Mouse (Mus musculus) liver, postnatal 0 days (tissue): ENCODE measurements at regions not wholly inside any gene's neighbourhood (a gene's known extent, or its start where the extent isn't known, plus 50 kb on each side); places are given as distances from the start of the nearest gene placed in this dataset.

Experiments used
- ATAC-seq: fragments of 200-750 bp; cut with Nextera tagmentation; 2 replicates; pipeline ENCODE4 v1.8.0; 2017; ENCODE audit warnings: mild to moderate bottlenecking, moderate library complexity
- DNase-seq: peaks from one replicate; pipeline ENCODE4 v3.0.0-alpha.2; 2016
- H3K27ac ChIP-seq: fragments of 300-500 bp; sonication (generic); 2 replicates; pipeline ENCODE4 v1.5.1; 2014; ENCODE audit warnings: antibody characterized with exemption, moderate library complexity, mild to moderate bottlenecking, low read depth
- H3K27me3 ChIP-seq: fragments of 300-500 bp; sonication (generic); 2 replicates; pipeline ENCODE4 v1.6.1; 2014; ENCODE audit warnings: low read length, control low read depth, mixed read lengths; ENCODE audit not compliant: insufficient read depth
- H3K36me3 ChIP-seq: fragments of 300-500 bp; sonication (generic); replicated peaks from 2 replicates; pipeline ENCODE4 v1.6.1; 2014; ENCODE audit warnings: mild to moderate bottlenecking, control low read depth, low read length, moderate library complexity, mixed read lengths; ENCODE audit not compliant: insufficient read depth
- H3K4me1 ChIP-seq: fragments of 300-500 bp; sonication (generic); 2 replicates; pipeline ENCODE4 v1.6.1; 2014; ENCODE audit warnings: antibody characterized with exemption, mild to moderate bottlenecking, control low read depth; ENCODE audit not compliant: insufficient read depth
- H3K4me2 ChIP-seq: fragments of 300-500 bp; sonication (generic); 2 replicates; pipeline ENCODE4 v1.6.1; 2014; ENCODE audit warnings: low read depth, mild to moderate bottlenecking, low read length, moderate library complexity, mixed read lengths
- H3K4me3 ChIP-seq: fragments of 300-500 bp; sonication (generic); 2 replicates; pipeline ENCODE4 v1.5.1; 2014; ENCODE audit warnings: low read depth, low read length
- H3K9ac ChIP-seq: fragments of 300-500 bp; sonication (generic); replicated peaks from 2 replicates; pipeline ENCODE4 v1.6.1; 2014; ENCODE audit warnings: mild to moderate bottlenecking, moderate library complexity
- H3K9me3 ChIP-seq: fragments of 300-500 bp; sonication (generic); 2 replicates; pipeline ENCODE4 v1.6.1; 2016; ENCODE audit warnings: mild to moderate bottlenecking, control low read depth, low read length, mixed read lengths
- CTCF ChIP-seq: sonication (generic); IDR thresholded peaks from 2 replicates; pipeline ENCODE4 v1.5.1; 2016; ENCODE audit warnings: antibody characterized with exemption, low read depth
- EP300 ChIP-seq: IDR thresholded peaks from 2 replicates; pipeline ENCODE4 v1.6.1; 2016; ENCODE audit warnings: antibody characterized with exemption, low read depth, mild to moderate bottlenecking
- WGBS: fragments of 180-500 bp; shearing (Covaris S2); extraction: QIAGEN DNeasy Blood & Tissue Kit; methylation state at CpG from one replicate; pipeline ENCODE4 v1.1.7; 2014; ENCODE audit not compliant: insufficient replicate concordance; 5-methylcytosine and 5-hydroxymethylcytosine counted together

DNA sequence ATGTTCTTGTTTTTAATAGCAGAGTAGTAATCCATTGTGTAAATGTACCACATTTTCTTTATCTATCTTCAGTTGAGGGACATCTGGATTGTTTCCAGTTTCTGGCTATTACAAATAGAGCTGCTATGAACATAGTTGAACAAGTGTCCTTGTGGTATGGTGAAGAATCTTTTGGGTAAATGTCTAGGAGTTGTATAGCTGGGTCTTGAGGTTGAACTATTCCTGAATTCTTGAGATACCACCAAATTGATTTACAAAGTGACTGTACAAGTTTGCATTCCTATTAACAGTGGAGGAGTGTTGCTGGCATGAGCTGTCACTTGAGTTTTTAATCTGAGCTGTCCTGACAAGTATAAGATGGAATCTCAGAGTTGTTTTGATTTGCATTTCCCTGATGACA, 76.0 kb upstream of the Zfp648 start:
- TF ChIP-seq CTCF (no peak), EP300 (no peak)
- H3K9me3 ChIP-seq, result no peaks in the 10 kb centered on the region
- ATAC-seq (no peak), DNase-seq (no peak)
- H3K9ac ChIP-seq, result no peak overlapping the region
- no peaks in the 10 kb centered on the region for H3K36me3 ChIP-seq
- no peaks in the 10 kb centered on the region for H3K27me3 ChIP-seq
- H3K4me1 ChIP-seq, result peaks cover 17% of the 10 kb centered on the region
- H3K27ac ChIP-seq, result no peak overlapping the region
- no peak overlapping the region for H3K4me2 ChIP-seq
- no peak overlapping the region for H3K4me3 ChIP-seq

DNA sequence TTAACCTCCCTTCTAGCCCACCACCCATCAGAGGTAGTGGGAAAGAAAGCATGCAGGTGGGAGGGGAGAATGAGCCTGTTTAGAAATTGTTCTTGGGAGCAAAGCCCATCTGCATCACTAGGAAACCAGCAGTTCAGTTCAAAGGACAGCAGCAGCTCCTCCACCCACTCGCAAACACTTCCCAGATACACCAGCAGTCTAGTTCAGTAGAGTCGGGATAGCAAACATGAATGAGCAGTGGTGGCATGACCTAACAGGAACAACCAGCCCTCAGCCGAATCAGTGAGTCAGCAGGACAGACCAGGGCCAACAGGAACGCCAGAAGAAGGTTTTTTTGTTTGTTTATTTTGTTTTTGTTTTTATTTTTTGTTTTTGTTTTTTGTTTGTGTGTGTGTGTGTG, 74.5 kb upstream of the Zfp648 start:
- peak; percentile 90 for ATAC-seq
- Histone ChIP-seq H3K4me1 (peaks cover 14% of the 10 kb centered on the region; the same call in 1 of the 2 replicates), H3K27ac (peak overlapping the region; percentile 67; the same call in 1 of the 2 replicates)

DNA sequence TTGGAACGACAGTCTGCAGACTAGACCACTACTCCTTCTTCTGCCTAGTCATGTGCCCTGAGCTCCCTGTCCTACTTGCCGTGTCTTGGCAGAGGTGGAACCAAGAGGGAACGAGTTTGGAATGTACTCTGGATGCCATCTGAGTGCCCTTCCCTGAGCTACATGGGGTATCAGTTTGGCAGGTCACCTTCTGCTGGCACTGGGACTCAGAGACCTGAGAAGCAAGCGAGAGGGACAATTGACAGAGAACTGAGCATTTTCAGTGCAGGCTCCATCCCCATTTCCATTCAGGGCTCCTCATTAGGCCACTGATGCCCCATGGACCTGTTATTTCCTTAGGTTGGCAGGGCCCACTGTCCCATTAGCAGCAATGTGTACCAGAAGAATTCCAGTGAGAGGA, 61.5 kb upstream of the Zfp648 start:
- TF ChIP-seq EP300 (no peak), CTCF (no peak)
- Histone ChIP-seq H3K4me3 (no peak overlapping the region), H3K9me3 (no peaks in the 10 kb centered on the region), H3K4me1 (no peaks in the 10 kb centered on the region), H3K27me3 (no peaks in the 10 kb centered on the region), H3K27ac (no peak overlapping the region), H3K9ac (no peak overlapping the region), H3K36me3 (no peaks in the 10 kb centered on the region), H3K4me2 (no peak overlapping the region)
- DNase-seq (no peak), ATAC-seq (no peak)
- WGBS, result 66% methylated on average over 4 of the region's 4 CpGs

More for the DNA sequence above, 74.5 kb upstream of the Zfp648 start:
- WGBS, result 33% methylated on average over 4 of the region's 4 CpGs
- H3K9ac ChIP-seq, result no peak overlapping the region
- no peaks in the 10 kb centered on the region for H3K36me3 ChIP-seq
- no peaks in the 10 kb centered on the region for H3K27me3 ChIP-seq
- peak; percentile 36 for DNase-seq
- H3K9me3 ChIP-seq, result no peaks in the 10 kb centered on the region
- TF ChIP-seq CTCF (no peak), EP300 (0 out of 2 replicates have a peak, but pooled peaks have one; percentile 4)
- H3K4me2 ChIP-seq, result no peak overlapping the region
- H3K4me3 ChIP-seq, result no peak overlapping the region

- WGBS, result 49% methylated on average over 1 of the region's 1 CpGs
- peak; percentile 77 for ATAC-seq
- TF ChIP-seq EP300 (0 out of 2 replicates have a peak, but pooled peaks have one; percentile 21), CTCF (no peak)
- DNase-seq, result no peak
- H3K27me3 ChIP-seq, result no peaks in the 10 kb centered on the region
- H3K27ac ChIP-seq, result peak overlapping the region; percentile 44
- no peak overlapping the region for H3K9ac ChIP-seq
- no peaks in the 10 kb centered on the region for H3K36me3 ChIP-seq
- no peak overlapping the region for H3K4me3 ChIP-seq
- H3K4me1 ChIP-seq, result no peaks in the 10 kb centered on the region
- no peaks in the 10 kb centered on the region for H3K9me3 ChIP-seq
- no peak overlapping the region for H3K4me2 ChIP-seq
Measured at GRCm38 (mm10) chr1:154143691-154144090, 57.3 kb upstream of the Zfp648 start.

DNA sequence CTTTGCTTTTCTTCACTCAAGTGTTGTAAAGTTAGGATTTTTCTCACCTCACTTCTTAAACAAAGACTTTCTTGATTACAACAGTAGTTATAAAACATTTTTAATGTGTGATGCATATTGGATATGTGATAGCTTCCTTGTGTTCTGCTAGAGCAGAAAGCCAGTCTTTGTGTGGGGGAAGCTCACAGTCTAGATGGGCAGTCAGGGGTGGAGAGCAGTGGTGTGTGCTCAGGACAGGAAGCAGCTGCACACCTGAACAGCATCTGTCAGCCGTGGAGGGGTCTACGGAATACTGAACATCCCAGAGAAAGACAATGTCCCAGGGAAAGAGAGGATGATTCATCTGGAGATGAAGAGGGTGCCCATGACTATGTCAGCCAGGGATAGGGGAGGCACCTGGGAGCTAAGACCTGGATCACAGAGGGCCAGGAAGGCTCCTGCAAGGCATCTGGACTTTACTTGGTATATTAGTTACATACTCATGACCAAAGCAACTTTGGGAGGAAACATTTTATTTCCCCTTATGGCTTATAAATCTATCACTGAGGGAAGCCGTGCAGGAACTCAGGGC, 53.9 kb upstream of the Zfp648 start:
- no peak for DNase-seq
- WGBS, result 76% methylated on average over 3 of the region's 3 CpGs
- no peak overlapping the region for H3K27ac ChIP-seq
- H3K4me1 ChIP-seq, result no peaks in the 10 kb centered on the region; the same call in 1 of the 2 replicates
- TF ChIP-seq CTCF, result no peak
- no peak for TF ChIP-seq EP300
- no peaks in the 10 kb centered on the region for H3K9me3 ChIP-seq
- H3K27me3 ChIP-seq, result no peaks in the 10 kb centered on the region
- H3K9ac ChIP-seq, result no peak overlapping the region
- H3K4me2 ChIP-seq, result no peak overlapping the region
- no peaks in the 10 kb centered on the region for H3K36me3 ChIP-seq
- no peak overlapping the region for H3K4me3 ChIP-seq
- no peak for ATAC-seq

GRCm38 (mm10) chr1:154148948-154149347, 52.0 kb upstream of the Zfp648 start:
- 61% methylated on average over 10 of the region's 10 CpGs for WGBS
- no peak overlapping the region for H3K4me3 ChIP-seq
- DNase-seq (peak; percentile 46), ATAC-seq (peak; percentile 77)
- H3K27me3 ChIP-seq, result no peaks in the 10 kb centered on the region
- H3K9ac ChIP-seq, result no peak overlapping the region
- TF ChIP-seq EP300 (peak; percentile 67), CTCF (no peak)
- no peak overlapping the region for H3K4me2 ChIP-seq
- peaks cover 2% of the 10 kb centered on the region; the same call in 1 of the 2 replicates for H3K4me1 ChIP-seq
- H3K27ac ChIP-seq, result peak overlapping the region; percentile 96
- H3K9me3 ChIP-seq, result no peaks in the 10 kb centered on the region
- H3K36me3 ChIP-seq, result no peaks in the 10 kb centered on the region
